Mouse (Mus musculus) urinary bladder, postnatal 14 days (tissue): ENCODE data around the gene Prdm5.

Source experiments
- DNase-seq: peaks from one replicate; pipeline ENCODE4 v3.0.0; 2021; ENCODE audit warnings: low spot score

Gene Prdm5

DNA sequence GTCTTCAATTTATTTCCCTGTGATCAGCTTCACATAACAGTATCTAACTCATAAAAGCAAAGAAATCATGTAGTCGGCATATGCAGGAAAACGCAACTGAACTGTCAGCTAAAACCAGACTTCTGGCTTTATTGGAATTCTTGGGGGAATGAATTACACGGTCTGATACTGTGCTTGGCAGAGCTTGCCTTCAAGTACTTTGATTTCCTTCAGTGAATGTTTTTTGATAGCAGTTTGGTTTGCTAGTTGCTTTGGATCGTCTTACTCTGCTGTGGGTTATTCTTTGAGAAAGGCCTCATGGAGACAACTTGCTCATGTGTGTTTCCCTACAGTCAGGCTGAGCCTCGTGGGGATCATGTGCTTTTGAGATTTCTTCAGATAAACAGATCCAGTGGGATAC lies 52.7 kb downstream of the Prdm5 start:
- no peak for DNase-seq

DNA sequence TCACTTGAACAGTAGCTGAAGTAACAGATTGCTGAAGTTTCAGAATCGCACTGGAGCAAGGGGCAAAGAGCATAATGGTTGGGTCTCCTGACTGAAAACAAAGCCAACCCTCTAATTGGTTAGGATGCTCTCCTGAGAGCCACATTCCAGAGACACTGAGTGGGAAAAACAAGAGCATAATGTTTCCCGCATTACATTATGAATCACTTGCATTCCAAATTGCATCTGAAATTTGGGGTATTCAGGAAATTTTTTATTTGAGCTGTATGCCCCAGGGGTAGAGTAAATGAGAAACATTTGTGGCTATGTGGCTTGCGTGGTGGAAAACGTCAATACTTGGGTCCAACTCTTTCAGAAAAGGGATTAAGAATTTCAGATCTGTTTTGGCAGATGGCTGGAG lies 55.2 kb downstream of the Prdm5 start:
- DNase-seq, result no peak

DNA sequence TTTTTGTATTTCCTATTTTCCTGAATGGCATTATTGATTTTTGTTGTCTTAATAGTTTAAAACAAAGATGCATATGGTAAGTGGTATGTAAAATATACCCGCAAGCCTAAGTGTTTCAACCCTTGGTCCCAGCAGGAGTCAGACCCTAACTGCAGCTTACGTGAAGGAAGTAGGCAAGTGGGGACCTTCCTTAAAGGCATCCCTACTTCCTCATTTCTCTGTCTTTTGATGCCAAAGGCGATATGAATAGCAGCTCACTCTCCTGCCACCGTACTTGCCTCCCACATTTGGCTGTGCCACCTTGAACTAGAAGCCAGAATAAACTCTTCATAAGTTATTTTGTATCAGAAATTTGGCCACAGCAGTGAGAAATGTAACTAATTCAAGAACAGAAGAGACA lies 63.8 kb downstream of the Prdm5 start:
- DNase-seq, result no peak

- no peak for DNase-seq
Observed at GRCm38 (mm10) chr6:65849127-65849526, 70.3 kb downstream of the Prdm5 start.

- no peak for DNase-seq
Observed at GRCm38 (mm10) chr6:65849687-65850086, 70.9 kb downstream of the Prdm5 start.

GRCm38 (mm10) chr6:65850221-65850620 lies 71.4 kb downstream of the Prdm5 start:
- DNase-seq, result no peak

GRCm38 (mm10) chr6:65854020-65854419 lies 75.2 kb downstream of the Prdm5 start:
- DNase-seq, result no peak

GRCm38 (mm10) chr6:65854585-65854984 lies 75.8 kb downstream of the Prdm5 start:
- no peak for DNase-seq

DNA sequence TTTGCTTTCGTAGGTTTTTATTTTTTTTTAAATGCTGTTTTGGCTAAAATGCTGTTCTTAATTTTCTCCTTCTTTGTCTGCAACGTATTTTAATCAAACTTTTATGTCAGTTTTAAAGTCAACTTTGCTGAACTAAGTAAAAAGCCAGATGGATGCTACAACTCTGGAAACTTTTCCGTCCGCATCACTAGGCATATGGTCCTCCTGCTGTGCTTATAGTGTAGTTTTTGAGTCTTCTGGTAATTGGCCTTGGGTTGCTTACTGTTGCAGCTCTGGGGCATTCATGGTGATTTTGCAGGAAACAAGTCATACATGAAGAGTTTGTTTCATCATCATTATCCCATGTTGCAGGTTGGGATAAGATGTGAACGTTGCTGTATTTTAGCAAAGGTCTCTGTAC lies 81.8 kb downstream of the Prdm5 start:
- DNase-seq, result no peak

- DNase-seq, result no peak
Observed at GRCm38 (mm10) chr6:65862836-65863235, 84.0 kb downstream of the Prdm5 start.

DNA sequence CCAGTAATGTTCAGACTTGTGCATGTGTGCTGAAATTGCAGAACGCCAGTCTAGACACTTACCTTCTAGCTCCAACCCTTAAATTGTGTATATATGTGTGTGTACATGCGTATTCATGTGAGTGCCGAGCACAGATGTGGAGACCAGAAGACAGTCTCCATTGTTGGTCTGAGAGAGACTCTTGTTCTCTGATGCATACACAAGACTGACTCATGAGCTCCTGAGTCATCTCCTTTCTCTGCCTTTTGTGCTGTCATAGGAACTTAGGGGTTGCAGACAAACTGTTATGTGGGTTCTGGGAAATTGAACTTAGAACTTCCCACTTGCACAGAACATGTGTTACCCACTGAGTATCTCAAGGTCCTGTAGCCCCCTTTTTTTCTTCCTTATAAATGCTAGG lies 85.4 kb downstream of the Prdm5 start:
- DNase-seq, result no peak

GRCm38 (mm10) chr6:65864919-65865318 lies 86.1 kb downstream of the Prdm5 start:
- DNase-seq, result no peak

GRCm38 (mm10) chr6:65865861-65866260 lies 87.1 kb downstream of the Prdm5 start:
- DNase-seq, result no peak

DNA sequence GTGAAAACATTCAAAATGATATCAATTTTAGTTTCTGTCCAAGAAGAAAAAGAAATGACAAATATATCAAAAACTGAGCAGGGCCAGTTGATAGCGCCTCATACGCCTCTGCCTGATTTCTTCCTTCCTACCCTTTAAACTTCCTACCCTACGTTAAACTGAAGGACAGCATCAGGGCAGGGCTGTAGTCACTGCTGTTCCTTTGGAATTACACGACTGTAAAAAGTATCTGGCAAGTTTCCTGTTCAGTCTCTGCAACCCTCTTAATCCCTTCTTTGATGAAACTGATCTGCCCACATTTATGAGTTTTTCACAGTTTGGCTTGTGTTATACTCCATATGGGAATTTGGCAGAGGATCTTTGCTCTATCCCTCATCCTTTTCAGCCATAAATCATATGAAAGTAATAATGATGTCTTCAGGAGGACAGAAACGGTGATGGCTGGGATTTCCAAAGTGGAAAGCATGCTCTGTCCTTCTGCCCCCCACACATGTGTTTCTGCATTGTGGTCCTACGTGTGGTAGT lies 93.0 kb downstream of the Prdm5 start:
- DNase-seq, result no peak

DNA sequence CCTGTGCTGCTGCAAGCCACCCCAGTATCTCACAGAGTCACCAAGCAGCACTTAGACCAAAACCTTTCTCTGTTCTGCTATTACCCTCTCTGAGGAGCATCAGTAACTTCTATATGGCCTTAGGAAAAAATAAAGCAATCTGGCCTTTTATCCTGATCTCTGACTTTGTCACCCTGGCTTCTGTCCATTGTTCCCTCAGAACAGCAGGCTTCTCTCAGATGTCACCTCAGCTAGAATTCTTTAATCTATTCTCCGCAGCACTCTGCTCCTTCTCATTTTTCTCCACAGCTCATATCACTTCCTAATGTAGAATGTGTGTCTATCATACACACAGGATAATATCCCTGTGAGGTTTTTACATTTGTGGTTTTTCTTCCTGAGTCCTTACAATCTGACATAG lies 99.5 kb downstream of the Prdm5 start:
- no peak for DNase-seq

DNA sequence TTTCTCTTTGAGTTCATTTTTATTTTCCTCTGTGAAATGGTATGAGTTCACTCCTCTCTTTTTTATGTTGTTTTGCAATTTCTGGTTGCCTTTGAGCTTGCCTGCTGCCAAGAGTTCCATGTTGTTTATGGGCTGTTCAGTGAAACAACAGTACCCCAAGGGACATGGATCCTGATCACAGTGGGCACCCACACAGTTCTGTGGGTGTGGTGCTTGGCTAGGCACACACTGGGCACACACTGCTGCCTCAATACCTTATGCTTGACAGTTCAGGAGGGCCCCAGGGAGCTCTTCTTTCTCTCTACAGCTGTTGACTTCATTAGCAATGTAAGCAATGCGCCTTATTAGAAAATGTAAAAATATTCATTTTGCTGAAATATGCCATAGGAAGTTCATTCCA lies 110.0 kb downstream of the Prdm5 start:
- no peak for DNase-seq

DNA sequence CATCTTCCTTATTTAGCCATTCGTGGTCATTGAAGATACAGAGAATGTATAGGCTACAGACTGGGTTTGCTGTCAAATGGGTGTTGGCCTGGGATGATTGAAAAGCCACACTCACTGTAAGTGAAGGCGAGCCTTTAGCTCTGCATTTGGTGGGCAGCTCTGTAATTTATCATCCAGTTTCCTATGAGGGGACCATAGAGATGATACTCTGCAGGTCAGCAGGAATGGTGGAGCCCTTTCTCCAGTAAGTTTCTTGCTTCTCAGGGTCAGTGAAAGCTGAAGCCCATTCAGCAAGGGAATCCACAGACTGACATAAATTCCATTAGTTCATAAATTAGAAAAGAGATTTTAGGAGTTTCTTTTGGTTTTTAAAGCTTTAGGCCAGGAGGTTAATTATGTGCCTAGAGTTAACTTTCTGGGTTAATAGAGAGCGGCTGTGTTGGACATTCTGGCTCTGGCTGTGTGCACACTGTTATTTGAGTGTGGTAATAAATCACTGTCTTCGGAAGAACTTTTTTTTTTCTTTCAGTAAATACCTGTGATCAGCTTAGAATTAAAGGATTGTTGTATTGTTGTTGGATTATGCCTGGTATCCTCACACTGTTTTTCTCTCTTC lies 113.4 kb downstream of the Prdm5 start:
- no peak for DNase-seq

DNA sequence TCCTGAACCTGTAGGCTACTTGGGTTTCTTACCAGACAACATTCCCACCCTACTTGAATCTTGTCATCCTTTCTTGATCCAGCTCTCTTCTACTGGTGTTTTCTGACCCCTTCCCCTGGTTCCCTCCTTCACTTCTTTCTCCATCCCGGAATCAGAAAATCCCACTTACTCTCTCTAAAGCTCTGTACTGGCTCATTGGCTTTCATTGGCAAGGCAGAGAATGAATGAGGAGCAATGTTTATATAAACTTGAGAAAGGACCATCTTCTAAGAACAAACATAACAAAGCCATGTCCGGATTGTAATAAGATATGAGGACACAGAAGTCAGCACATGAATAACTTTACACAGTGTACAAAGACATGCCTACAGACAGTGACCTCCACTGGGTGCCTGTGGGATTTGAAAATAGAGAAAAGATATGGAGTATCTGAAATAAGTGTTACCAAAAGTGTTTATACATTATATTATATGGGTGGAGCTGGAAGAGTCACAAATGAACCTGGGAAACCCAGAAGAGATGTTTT lies 127.9 kb downstream of the Prdm5 start:
- no peak for DNase-seq

- no peak for DNase-seq
Observed at GRCm38 (mm10) chr6:65915421-65915820, 136.6 kb downstream of the Prdm5 start.

GRCm38 (mm10) chr6:65921703-65922102 lies 142.9 kb downstream of the Prdm5 start:
- no peak for DNase-seq

- DNase-seq, result no peak
Observed at GRCm38 (mm10) chr6:65923501-65924084, 144.8 kb downstream of the Prdm5 start.

DNA sequence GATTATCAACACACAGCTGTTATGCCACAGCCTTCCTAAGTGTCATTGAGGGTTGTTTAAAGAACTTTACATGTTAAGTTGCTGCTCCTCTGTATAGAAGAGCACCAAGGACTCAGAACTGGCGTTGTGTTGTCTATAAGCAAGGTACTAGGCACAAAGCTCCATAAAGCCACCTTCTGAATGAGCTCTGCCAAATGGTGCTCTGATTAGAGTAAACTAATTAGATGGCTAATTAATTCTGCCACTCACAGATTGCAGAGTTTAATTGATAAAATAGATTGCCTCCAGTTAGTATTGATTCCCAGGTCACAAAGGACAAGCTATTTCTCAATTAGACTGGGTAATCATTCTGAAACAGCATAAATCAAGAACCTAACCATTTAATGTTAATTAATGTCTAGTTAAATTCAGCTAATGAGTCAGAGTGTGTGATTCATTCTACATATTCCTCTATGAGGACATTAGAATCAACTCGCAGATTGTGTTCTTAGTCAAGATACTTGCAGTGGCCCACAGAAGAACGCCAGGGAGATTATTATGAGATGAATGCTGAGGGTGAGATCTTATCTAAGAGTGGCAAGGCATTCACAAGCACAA lies 147.0 kb downstream of the Prdm5 start:
- DNase-seq, result no peak

DNA sequence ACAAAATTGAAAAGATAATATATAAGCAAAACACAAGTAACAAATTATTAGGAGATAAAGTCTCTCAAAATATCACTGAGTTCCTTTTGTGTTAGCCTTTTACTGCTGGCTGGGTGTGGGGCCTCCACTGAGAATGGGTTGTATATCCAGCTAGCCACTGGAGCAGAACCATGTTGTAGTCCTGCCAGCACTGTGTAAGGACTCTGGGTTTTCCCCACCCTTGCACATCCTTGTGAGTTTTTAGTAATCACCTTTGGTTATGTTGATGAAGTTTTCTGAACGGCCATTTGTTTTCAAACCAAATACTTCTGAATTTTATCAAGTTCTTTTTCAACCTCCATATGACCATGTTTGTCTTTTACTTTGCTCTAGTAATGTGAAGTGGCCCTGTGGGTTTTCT lies 151.7 kb downstream of the Prdm5 start:
- DNase-seq, result no peak
